Mouse (Mus musculus) heart, postnatal 0 days (tissue): ENCODE results near the gene Lysmd3.

Experiments
- CTCF ChIP-seq: IDR thresholded peaks from 2 replicates; pipeline ENCODE4 v1.5.1; 2016; ENCODE audit warnings: antibody characterized with exemption, control low read depth, low read depth
- EP300 ChIP-seq: IDR thresholded peaks from 2 replicates; pipeline ENCODE4 v1.6.1; 2016; ENCODE audit warnings: antibody characterized with exemption, low read depth

GRCm38 (mm10) chr13:81710775-81711545, 53.5 kb downstream of the Lysmd3 start, which contains the start of the genes Polr3g and Mblac2:
- TF ChIP-seq CTCF (no peak), EP300 (no peak)
